Mouse (Mus musculus) skeletal muscle tissue, postnatal 0 days (tissue): ENCODE data around the gene Mfap3. TPM values are rescaled to one million over a fixed set of nuclear protein-coding genes. Genes with fewer than 3 reads are reported as not detected.

Experiments
- polyA plus RNA-seq: library from polyadenylated mRNA; unstranded; fragments of >200 nt; fragmentation: Nextera tagmentation; extraction: Ambion mirVana; gene quantifications from 2 replicates; pipeline ENCODE4 v1.2.1, GENCODE M21; 2015

The Mfap3 gene
- polyA plus RNA-seq, result 17.8 and 19.9 TPM in 2 replicates

GRCm38 (mm10) chr11:57518091-57518750 is at the start of gene Mfap3, which contains the start of gene Fam114a2:
TSS of gene Mfap3 (plus strand) at chr11:57518664.
TSS of gene Fam114a2 (minus strand) at chr11:57518617.

Other genes with a start within 250 kb of the Mfap3 start
- gene Fam114a2, start within 50 bp of the Mfap3 start, polyA plus RNA-seq, result 35.1 and 37.5 TPM in 2 replicates
- gene Galnt10, start 126.8 kb downstream of the Mfap3 start, polyA plus RNA-seq, result 5.5 and 7.9 TPM in 2 replicates